Mouse (Mus musculus) kidney, embryonic 15.5 days (tissue): ENCODE results near the gene Carf. TPM values are rescaled to one million over a fixed set of nuclear protein-coding genes. Genes with fewer than 3 reads are reported as not detected.

Source experiments
- ATAC-seq: fragments of 200-750 bp; cut with Nextera tagmentation; replicated peaks from 2 replicates; pipeline ENCODE4 v1.8.0; 2017; ENCODE audit warnings: moderate TSS enrichment; ENCODE audit not compliant: low FRiP score
- H3K27ac ChIP-seq: fragments of 300-500 bp; sonication (generic); 2 replicates; pipeline ENCODE4 v1.5.1; 2015; ENCODE audit warnings: mild to moderate bottlenecking, inconsistent platforms
- H3K27me3 ChIP-seq: fragments of 300-500 bp; sonication (generic); 2 replicates; pipeline ENCODE4 v1.6.1; 2015; ENCODE audit warnings: inconsistent platforms
- H3K36me3 ChIP-seq: fragments of 300-500 bp; sonication (generic); 2 replicates; pipeline ENCODE4 v1.6.1; 2015; ENCODE audit warnings: inconsistent platforms
- H3K4me1 ChIP-seq: fragments of 300-500 bp; sonication (generic); 2 replicates; pipeline ENCODE4 v1.6.1; 2015; ENCODE audit warnings: inconsistent platforms
- H3K4me2 ChIP-seq: fragments of 300-500 bp; sonication (generic); 2 replicates; pipeline ENCODE4 v1.6.1; 2015; ENCODE audit warnings: moderate library complexity, mild to moderate bottlenecking, inconsistent platforms
- H3K4me3 ChIP-seq: fragments of 300-500 bp; sonication (generic); replicated peaks from 2 replicates; pipeline ENCODE4 v1.5.1; 2015; ENCODE audit warnings: mild to moderate bottlenecking, inconsistent platforms
- H3K9ac ChIP-seq: fragments of 300-500 bp; sonication (generic); 2 replicates; pipeline ENCODE4 v1.6.1; 2015; ENCODE audit warnings: mild to moderate bottlenecking, inconsistent platforms
- H3K9me3 ChIP-seq: fragments of 300-500 bp; sonication (generic); replicated peaks from 2 replicates; pipeline ENCODE4 v1.6.1; 2016; ENCODE audit warnings: inconsistent platforms
- WGBS: fragments of 180-500 bp; shearing (Covaris S2); methylation state at CpG from one replicate; pipeline ENCODE4 v1.1.7; 2015; ENCODE audit warnings: mixed read lengths; 5-methylcytosine and 5-hydroxymethylcytosine counted together
- polyA plus RNA-seq: library from polyadenylated mRNA; unstranded; fragments of >200 nt; fragmentation: Nextera tagmentation; extraction: Ambion mirVana; gene quantifications from 2 replicates; pipeline ENCODE4 v1.2.1, GENCODE M21; 2015

The Carf gene
- polyA plus RNA-seq, 1 experiment from 2014 or later, result 7.6 TPM

DNA sequence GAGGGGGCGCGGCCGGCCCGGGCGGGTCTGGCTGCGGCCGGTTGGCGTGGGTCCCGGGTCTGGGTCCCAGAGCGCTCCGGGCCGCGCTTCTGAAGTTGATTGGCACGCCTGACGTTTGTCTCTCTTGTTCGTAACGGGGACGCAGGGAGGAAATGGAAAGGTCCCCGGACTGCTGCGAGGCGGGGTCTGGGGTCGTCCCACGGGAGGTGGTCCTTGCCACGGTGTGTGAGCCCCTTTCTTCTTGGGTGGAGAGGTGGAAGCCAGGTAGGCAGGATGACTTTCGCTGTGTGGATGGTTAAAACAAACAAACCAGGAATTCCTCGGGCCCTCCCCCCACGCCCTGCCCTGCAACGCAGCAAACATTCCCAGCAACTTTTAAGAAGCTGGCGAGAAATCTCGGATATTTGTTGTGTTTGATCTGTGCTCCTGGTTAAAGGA, 82.8 kb downstream of the Carf start:
- H3K27me3 ChIP-seq, result no peaks in the 10 kb centered on the region
- H3K36me3 ChIP-seq, result 0 out of 2 replicates have a peak, but pooled peaks cover 2% of the 10 kb centered on the region
- H3K9me3 ChIP-seq, result no peaks in the 10 kb centered on the region
- peak overlapping the region; percentile 77 for H3K9ac ChIP-seq
- ATAC-seq, result peak; percentile 88
- H3K4me2 ChIP-seq, result peak overlapping the region; percentile 52
- peak overlapping the region; percentile 97 for H3K27ac ChIP-seq
- under 1% methylated on average over 28 of the region's 30 CpGs for WGBS
- peaks cover 10% of the 10 kb centered on the region for H3K4me1 ChIP-seq
- peak overlapping the region; percentile 78 for H3K4me3 ChIP-seq

DNA sequence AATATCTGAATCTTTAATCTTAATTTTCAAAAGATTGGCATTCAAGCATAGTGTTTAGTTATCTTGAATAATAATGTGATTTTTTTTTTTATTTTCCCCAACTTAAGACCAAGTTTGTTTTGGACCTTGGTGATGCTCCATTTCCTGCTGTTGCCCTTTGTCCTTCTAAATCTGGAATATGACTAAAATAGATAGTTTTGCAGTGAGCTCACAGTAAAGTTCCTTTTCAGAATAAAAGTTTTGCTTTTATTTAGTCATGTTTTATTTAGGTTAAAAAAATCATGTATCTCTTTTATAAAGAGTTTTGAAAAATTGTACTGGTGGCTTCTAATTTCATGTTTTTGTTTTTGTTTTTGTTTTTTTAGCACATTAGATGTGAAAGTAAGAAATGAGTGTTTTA, 90.4 kb downstream of the Carf start:
- H3K4me2 ChIP-seq, result no peak overlapping the region
- no peak overlapping the region for H3K27ac ChIP-seq
- 0 out of 2 replicates have a peak, but pooled peaks cover 2% of the 10 kb centered on the region for H3K36me3 ChIP-seq
- H3K4me1 ChIP-seq, result no peaks in the 10 kb centered on the region
- no peak for ATAC-seq
- H3K4me3 ChIP-seq, result no peak overlapping the region
- H3K9me3 ChIP-seq, result no peaks in the 10 kb centered on the region
- H3K27me3 ChIP-seq, result no peaks in the 10 kb centered on the region
- no peak overlapping the region for H3K9ac ChIP-seq

DNA sequence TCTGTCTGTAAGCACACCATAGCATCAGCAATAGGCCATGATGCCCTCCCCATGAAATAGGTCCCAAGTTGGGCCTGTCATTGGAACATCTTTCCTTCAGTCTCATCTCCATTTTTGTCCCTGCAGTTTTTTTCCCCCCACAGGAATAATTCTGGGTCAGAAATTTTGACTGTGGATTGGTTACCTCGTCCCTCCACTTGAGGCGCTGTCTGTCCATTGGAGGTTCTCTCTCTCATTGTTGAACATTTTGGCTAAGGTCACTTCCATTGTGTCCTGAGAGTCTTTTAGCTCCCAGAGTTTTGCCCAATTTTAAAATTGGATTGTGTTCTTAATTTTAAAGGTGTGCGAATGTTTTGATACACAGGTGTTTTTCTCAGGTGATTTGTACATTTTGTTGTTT, 98.8 kb downstream of the Carf start:
- Histone ChIP-seq H3K9me3 (no peaks in the 10 kb centered on the region), H3K36me3 (peaks cover 38% of the 10 kb centered on the region), H3K27me3 (no peaks in the 10 kb centered on the region), H3K4me3 (no peak overlapping the region), H3K9ac (no peak overlapping the region), H3K27ac (no peak overlapping the region), H3K4me2 (no peak overlapping the region), H3K4me1 (no peaks in the 10 kb centered on the region)
- WGBS, result 81% methylated on average over 3 of the region's 3 CpGs
- ATAC-seq, result no peak

DNA sequence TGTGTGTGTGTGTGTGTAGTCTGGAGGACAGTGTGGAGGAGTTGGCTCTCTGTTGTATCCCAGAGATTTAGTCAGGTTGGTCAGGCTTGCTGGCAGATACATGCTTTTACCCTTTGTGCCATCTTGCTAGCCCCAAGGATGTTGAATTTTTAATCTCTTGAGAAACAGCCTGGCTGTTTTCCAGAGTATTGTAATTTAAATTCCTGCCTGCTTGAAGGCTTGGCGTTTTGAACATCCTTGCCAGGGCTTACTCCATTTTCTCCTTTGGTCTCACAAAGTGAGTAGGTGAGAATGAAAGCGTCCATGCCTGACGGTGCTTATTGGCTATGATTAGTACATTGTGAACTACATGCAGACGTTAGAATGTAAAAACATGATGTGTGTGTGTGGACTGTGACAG, 101.0 kb downstream of the Carf start:
- WGBS, result 79% methylated on average over 4 of the region's 4 CpGs
- Histone ChIP-seq H3K4me1 (no peaks in the 10 kb centered on the region), H3K36me3 (peaks cover 58% of the 10 kb centered on the region), H3K27ac (no peak overlapping the region), H3K9me3 (no peaks in the 10 kb centered on the region), H3K9ac (no peak overlapping the region), H3K4me3 (no peak overlapping the region), H3K4me2 (no peak overlapping the region), H3K27me3 (no peaks in the 10 kb centered on the region)
- no peak for ATAC-seq

Other genes starting within 250 kb of the Carf start
- gene Fam117b, start 185.2 kb upstream of the Carf start, polyA plus RNA-seq, result 12.1 TPM in 2 replicates
- gene Ica1l, start 55.1 kb upstream of the Carf start, polyA plus RNA-seq, result 0.83 and 1.0 TPM in 2 replicates
- gene Wdr12, start 398 bp downstream of the Carf start, polyA plus RNA-seq, result 55.7 and 58.8 TPM in 2 replicates
- gene Nbeal1, start 82.4 kb downstream of the Carf start, polyA plus RNA-seq, result 7.9 TPM in 2 replicates
- gene Cyp20a1, start 245.1 kb downstream of the Carf start, polyA plus RNA-seq, result 34.1 and 36.3 TPM in 2 replicates